Mouse (Mus musculus): ENCODE measurements around the gene Lrrc23. TPM values are rescaled to one million over a fixed set of nuclear protein-coding genes. Genes with fewer than 3 reads are reported as not detected.
"Not testable (repeated sequence)": the region's sequence is repeated elsewhere in the genome, so short reads cannot be mapped to it uniquely, and the experiment has no call there.

Lrrc23 gene
- total and polyA plus RNA-seq, 3 experiments: 3.2 TPM; not detected in 2

DNA sequence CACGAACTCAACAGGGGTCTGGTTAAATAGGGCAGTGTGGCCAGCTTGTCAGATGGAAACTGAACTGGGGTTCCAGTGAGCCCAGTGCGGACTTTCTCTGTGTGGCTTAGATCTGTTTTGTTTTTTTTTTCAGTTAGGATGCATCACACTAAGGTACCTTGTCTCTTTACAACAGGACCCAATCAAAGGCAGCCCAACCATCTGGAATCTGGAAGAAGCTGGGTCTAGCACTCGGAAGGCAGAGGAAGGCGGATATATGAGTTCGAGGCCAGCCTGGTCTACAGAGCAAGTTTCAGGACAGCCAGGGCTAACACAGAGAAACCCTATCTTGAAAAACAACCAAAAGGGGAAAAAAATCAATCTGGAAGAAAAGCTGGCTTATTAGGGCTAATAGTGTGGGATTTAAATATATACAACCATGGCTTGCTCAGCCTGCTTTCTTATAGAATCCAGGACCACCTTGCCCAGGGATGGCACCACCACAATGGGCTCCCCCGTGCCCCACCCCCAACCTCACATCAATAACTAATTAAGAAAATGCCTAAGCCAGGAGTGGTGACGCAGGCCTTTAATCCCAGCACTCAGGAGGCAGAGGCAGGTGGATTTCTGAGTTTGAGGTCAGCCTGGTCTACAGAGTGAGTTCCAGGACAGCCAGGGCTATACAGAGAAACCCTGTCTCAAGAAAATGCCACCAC lies 27.1 kb upstream of the Lrrc23 start:
- TF ChIP-seq EP300 (IDR thresholded peaks at IDR 0.05; ENCODE audit: insufficient read depth, low read depth, low read length) (no peak), POLR2A (IDR thresholded peaks at IDR 0.05; ENCODE audit: insufficient read depth, low read depth, low read length) (no peak), CTCF (IDR thresholded peaks at IDR 0.05) (no peak)
- DNase-seq: no peak
- no peaks in the 10 kb centered on the region for H3K79me2 ChIP-seq (replicated peaks; ENCODE audit: control insufficient read depth, insufficient read depth, low read length)
- H3K4me3 ChIP-seq: peak overlapping the region; percentile 50; the same call in 1 of the 2 replicates
- no peak overlapping the region for H3K9ac ChIP-seq (ENCODE audit: low read depth, low read length)
- WGBS: 84% methylated on average over 7 of the region's 7 CpGs
- peaks cover 12% of the 10 kb centered on the region for H3K4me1 ChIP-seq (ENCODE audit: control insufficient read depth, insufficient read depth, low read length)
- H3K27ac ChIP-seq: peak overlapping the region; percentile 92
- H3K27me3 ChIP-seq (ENCODE audit: control insufficient read depth, insufficient read depth, low read length): no peaks in the 10 kb centered on the region
- intact Hi-C loops (cut with DNase I): loop anchor here (5.0 kb wide), 2 partner anchors 64 to 104 kb away; partner anchors contain the start of gene Grcc10
- no peaks in the 10 kb centered on the region for H3K36me3 ChIP-seq (ENCODE audit: control insufficient read depth, insufficient read depth, low read length)

DNA sequence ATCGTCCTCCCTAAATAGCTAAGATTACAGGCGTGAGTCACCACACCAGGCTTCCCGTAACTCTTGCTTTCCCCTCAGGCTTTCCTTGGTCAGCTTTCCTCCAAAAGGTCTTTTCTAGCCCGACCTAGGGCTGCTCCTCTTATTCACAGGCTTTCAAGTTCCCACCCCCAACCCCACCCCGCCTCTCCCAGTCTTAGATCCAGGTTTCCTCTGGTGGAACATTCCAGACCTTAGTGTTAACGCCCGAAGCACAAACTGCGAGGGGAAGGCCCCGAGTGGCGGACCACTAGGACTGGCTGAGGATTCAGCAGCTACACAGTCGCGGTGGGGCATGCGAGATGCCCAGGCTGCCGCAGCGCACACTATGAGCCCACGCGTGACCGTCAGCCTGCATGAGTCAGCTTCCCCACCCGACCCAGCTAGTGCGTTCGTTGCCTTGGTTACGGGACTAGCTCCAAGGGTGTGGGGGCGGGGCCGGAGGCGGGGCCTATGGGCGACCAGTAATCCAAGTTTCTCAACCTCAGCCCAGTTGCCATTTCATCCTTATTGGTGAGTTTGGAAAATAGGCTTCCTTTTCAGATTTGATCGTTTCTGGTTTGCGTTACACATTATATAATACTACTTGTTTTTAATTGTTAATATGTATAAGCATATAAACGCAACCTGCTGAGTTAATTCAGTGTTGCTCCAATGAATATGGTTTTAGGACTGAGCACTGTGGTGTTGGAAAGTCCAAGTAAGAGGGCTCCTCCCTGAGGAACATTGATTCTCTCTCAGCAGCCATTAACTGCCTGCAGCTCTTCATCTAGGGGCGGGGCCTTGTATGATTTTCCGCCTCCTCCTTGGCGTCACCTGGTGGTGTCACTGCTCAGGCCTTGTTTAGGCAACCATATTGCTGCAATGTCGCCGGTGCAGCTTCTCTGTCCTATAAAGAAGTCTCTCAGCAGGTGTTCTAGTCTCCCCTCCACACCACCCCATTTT lies 26.1 kb upstream of the Lrrc23 start:
- intact Hi-C loops (cut with DNase I): loop anchor here (5.0 kb wide), 2 partner anchors 63 to 103 kb away; partner anchors contain the start of gene Grcc10
- WGBS: 3% methylated on average over 34 of the region's 34 CpGs

DNA sequence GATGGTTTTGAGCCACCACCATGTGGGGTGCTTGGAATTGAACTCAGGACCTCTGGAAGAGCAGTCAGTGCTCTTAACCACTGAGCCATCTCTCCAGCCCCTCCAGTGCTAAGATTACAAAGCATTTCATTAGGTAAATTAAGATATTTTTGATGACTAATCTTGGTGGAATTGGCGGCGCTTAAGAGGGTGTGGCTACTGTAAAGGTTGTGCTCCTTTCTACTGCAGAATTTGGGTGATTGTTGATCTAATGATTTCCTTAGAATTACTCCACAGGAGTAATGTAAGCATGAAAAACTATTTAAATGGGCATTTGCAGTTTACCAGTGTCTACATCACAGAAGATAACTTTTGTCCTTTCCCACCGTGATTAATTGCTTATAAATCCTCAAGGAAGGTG lies 24.8 kb upstream of the Lrrc23 start:
- no peak overlapping the region for H3K9ac ChIP-seq (ENCODE audit: low read depth, low read length)
- no peaks in the 10 kb centered on the region for H3K36me3 ChIP-seq (ENCODE audit: control insufficient read depth, insufficient read depth, low read length)
- no peaks in the 10 kb centered on the region for H3K79me2 ChIP-seq (replicated peaks; ENCODE audit: control insufficient read depth, insufficient read depth, low read length)
- 90% methylated on average over 3 of the region's 3 CpGs for WGBS
- H3K4me3 ChIP-seq: no peak overlapping the region
- TF ChIP-seq POLR2A (IDR thresholded peaks at IDR 0.05; ENCODE audit: insufficient read depth, low read depth, low read length): no peak
- no peak for TF ChIP-seq EP300 (IDR thresholded peaks at IDR 0.05; ENCODE audit: insufficient read depth, low read depth, low read length)
- no peak for TF ChIP-seq CTCF (IDR thresholded peaks at IDR 0.05)
- peaks cover 7% of the 10 kb centered on the region for H3K4me1 ChIP-seq (ENCODE audit: control insufficient read depth, insufficient read depth, low read length)
- intact Hi-C loops (cut with DNase I): no loop called here
- no peak for DNase-seq
- H3K27me3 ChIP-seq (ENCODE audit: control insufficient read depth, insufficient read depth, low read length): no peaks in the 10 kb centered on the region
- no peak overlapping the region for H3K27ac ChIP-seq

More for the DNA sequence above, 26.1 kb upstream of the Lrrc23 start:
- peak overlapping the region; percentile 92 for H3K27ac ChIP-seq
- H3K4me3 ChIP-seq: peak overlapping the region; percentile 50
- no peaks in the 10 kb centered on the region for H3K36me3 ChIP-seq (ENCODE audit: control insufficient read depth, insufficient read depth, low read length)
- H3K27me3 ChIP-seq (ENCODE audit: control insufficient read depth, insufficient read depth, low read length): no peaks in the 10 kb centered on the region
- DNase-seq: peak; percentile 93 to 94
- peaks cover 12% of the 10 kb centered on the region for H3K4me1 ChIP-seq (ENCODE audit: control insufficient read depth, insufficient read depth, low read length)
- H3K79me2 ChIP-seq (replicated peaks; ENCODE audit: control insufficient read depth, insufficient read depth, low read length): no peaks in the 10 kb centered on the region
- H3K9ac ChIP-seq (ENCODE audit: low read depth, low read length): peak overlapping the region; percentile 66
- TF ChIP-seq EP300 (IDR thresholded peaks at IDR 0.05; ENCODE audit: insufficient read depth, low read depth, low read length) (0 out of 2 replicates have a peak, but pooled peaks have one; percentile 67), CTCF (IDR thresholded peaks at IDR 0.05) (peak; percentile 46), POLR2A (IDR thresholded peaks at IDR 0.05; ENCODE audit: insufficient read depth, low read depth, low read length) (peak; percentile 66)

DNA sequence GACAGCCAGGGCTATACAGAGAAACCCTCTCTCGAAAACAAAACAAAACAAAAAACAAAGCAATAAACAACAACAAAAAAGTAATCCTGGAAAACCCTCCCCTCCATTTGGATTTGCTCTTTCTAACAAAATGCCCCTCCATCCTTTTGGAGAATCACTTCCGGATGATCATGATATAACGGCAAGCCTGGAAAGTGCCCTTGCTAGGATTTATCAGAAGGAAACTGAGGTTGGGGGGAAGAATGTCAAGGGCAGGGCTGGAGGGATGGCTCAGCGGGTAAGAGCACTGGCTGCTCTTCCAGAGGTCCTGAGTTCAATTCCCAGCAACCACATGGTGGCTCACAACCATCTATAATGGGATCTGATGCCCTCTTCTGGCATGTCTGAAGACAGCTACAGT lies 24.2 kb upstream of the Lrrc23 start:
- H3K36me3 ChIP-seq (ENCODE audit: control insufficient read depth, insufficient read depth, low read length); H3K27me3 ChIP-seq (ENCODE audit: control insufficient read depth, insufficient read depth, low read length); H3K27ac ChIP-seq; DNase-seq; H3K4me3 ChIP-seq; H3K9ac ChIP-seq (ENCODE audit: low read depth, low read length); intact Hi-C loops (cut with DNase I); H3K4me1 ChIP-seq (ENCODE audit: control insufficient read depth, insufficient read depth, low read length); H3K79me2 ChIP-seq (replicated peaks; ENCODE audit: control insufficient read depth, insufficient read depth, low read length): not testable (repeated sequence)
- WGBS: 96% methylated on average over 4 of the region's 4 CpGs

DNA sequence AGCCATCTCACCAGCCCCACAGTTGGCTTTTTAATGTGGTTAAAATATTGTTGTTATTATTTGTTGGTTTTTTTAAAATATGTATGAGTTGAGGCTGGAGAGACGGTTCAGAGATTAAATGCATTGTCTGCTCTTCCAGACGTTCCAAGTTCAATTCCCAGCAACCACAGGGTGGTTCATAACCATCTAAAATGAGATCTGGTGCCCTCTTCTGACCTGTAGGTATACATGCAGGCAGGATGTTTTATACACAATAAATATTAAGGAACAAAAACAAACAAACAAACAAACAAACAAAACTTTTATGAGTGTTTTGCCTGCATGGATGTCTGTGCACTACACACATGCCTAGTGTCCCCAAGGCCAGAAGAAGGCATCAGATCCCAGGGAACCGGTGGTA lies 23.5 kb upstream of the Lrrc23 start:
- Histone ChIP-seq H3K27me3 (ENCODE audit: control insufficient read depth, insufficient read depth, low read length) (no peaks in the 10 kb centered on the region), H3K4me3 (no peak overlapping the region), H3K79me2 (replicated peaks; ENCODE audit: control insufficient read depth, insufficient read depth, low read length) (no peaks in the 10 kb centered on the region), H3K4me1 (ENCODE audit: control insufficient read depth, insufficient read depth, low read length) (peaks cover 5% of the 10 kb centered on the region), H3K36me3 (ENCODE audit: control insufficient read depth, insufficient read depth, low read length) (no peaks in the 10 kb centered on the region), H3K27ac (no peak overlapping the region), H3K9ac (ENCODE audit: low read depth, low read length) (no peak overlapping the region)
- no peak for DNase-seq
- TF ChIP-seq EP300 (IDR thresholded peaks at IDR 0.05; ENCODE audit: insufficient read depth, low read depth, low read length) (no peak), POLR2A (IDR thresholded peaks at IDR 0.05; ENCODE audit: insufficient read depth, low read depth, low read length) (no peak), CTCF (IDR thresholded peaks at IDR 0.05) (no peak)
- 80% methylated on average over 3 of the region's 3 CpGs for WGBS
- intact Hi-C loops (cut with DNase I): no loop called here

DNA sequence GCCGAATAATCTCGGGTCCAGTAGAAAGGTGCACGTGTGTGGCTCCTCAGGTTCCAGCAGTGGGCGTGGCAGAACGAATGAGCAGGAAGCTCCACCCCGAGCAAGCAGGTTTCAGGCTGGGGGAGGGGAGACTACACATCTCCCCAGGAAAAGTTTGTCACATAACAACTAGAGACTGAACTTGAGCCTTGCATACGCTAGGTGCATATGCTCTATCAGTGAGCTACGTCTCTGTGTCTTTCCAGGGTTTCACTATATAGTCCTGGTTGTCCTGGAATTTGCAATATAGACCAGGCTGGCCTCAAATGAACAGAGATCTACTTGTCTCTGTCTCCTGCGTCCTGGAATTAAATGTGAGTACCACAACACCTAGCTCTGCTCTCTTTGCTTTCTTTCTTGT lies 22.9 kb upstream of the Lrrc23 start:
- H3K36me3 ChIP-seq (ENCODE audit: control insufficient read depth, insufficient read depth, low read length); H3K4me3 ChIP-seq; H3K4me1 ChIP-seq (ENCODE audit: control insufficient read depth, insufficient read depth, low read length); intact Hi-C loops (cut with DNase I); H3K79me2 ChIP-seq (replicated peaks; ENCODE audit: control insufficient read depth, insufficient read depth, low read length); H3K27ac ChIP-seq; H3K27me3 ChIP-seq (ENCODE audit: control insufficient read depth, insufficient read depth, low read length); DNase-seq; H3K9ac ChIP-seq (ENCODE audit: low read depth, low read length): not testable (repeated sequence)
- WGBS: 24% methylated on average over 6 of the region's 9 CpGs

Measured in heart, adult 2 months (tissue).